Mouse (Mus musculus): Measurements from ENCODE around the gene Gm14406. TPM values are rescaled to one million over a fixed set of nuclear protein-coding genes. Genes with fewer than 3 reads are reported as not detected.
"Not testable (repeated sequence)": the region's sequence is repeated elsewhere in the genome, so short reads cannot be mapped to it uniquely, and the experiment has no call there.

The Gm14406 gene
- total RNA-seq (2021), result under 1 TPM in 1 of 2 experiments, not detected in 1; 0.84 TPM

DNA sequence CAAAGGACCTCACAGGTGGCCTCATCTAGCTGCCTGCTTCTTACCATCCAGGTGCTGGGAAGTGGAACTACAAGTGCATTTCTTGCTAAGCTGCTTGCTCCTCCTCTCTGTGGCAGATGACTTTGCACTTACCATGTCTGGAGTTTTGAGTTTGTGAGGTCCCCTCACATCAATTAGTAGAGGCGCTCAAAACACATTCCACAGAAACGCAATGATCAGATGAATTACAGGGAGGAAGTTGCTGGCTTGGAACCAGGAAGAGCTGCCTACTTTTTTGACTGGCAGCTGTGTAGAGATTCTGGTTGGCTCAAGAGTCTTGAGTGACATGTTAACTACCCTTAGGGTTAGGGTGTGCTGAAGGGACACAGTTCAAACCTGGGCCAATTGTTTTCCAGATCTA, at the start of gene Gm14406:
Gene Gm14406 (minus strand): TSS at position 213 of the 400 bp plus-strand sequence.
- intact Hi-C loops (cut with DNase I); DNase-seq: not testable (repeated sequence)

DNA sequence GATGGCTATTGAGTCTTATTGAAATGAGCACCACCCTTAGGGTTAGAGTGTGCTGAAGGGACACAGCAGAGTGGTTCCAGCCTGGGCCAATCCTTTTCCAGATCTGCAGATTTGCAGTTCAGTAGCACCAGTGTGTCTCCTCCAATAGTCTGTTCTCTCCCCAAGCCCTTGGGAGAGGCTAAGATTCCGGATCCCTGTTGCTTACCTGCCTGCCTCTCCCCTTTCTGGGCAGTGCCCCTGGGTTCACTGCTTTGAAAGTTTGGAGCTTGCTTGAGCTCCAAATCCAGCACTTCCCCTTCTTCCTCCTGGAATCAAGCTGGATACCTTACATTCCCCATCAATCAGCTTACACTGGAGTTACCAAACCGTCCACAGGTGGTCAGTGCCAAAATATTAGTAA, 2.9 kb downstream of the Gm14406 start:
- intact Hi-C loops (cut with DNase I); DNase-seq: not testable (repeated sequence)

DNA sequence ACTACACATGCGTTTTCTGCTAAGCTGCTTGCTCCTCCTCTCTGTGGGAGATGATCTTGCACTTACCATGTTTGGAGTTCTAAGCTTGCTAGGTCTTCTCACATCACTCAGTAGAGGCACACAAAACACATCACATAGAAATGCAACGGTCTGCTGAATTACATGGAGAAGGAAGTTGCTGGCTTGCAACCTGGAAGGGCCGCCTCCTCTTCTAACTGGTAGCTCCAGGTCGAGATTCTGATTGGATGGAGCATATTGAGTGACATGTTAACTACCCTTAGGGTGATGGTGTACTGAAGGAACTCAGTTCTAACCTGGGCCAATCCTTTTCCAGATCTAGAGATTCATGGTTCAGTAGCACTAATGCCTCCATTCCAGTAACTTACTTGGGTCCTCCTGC, 18.6 kb downstream of the Gm14406 start:
- DNase-seq; intact Hi-C loops (cut with DNase I): not testable (repeated sequence)

DNA sequence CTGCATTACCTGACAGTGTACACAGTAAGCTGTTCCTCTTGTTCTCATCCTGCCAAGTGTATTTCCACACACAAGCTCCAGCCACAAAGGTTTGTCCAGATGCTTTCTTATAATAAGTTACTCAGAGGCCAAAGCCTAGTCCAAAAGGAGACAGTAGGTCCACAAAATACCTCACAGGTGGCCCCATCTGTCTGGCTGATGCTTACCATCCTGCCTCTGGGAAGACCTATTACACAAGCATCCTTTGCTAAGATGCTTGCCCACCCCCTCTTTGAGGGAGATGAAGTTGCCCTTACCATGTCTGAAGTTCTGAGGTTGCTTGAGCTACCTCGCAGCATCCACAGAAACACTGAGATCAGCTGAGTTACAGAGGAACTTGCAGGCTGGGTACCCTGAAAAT, 22.7 kb downstream of the Gm14406 start:
- DNase-seq; intact Hi-C loops (cut with DNase I): not testable (repeated sequence)

DNA sequence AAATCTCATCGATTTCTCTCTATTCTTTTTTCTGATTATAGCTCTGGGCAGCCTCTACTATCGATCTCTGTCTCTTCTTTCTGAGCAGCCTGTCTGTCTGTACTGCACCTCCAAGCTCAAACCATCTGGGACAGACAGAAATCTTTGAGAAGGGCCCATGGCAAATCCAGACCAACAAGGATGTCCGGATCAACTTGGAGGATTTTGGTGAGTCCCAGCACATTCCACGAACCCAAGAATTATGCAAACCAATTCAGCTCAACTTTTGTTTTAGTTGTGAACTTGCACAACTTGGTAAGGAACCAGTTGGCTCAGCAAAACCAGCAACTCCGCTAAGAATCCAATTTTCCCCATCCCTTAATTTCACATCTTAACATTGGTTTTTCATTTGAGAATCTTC, 40.3 kb downstream of the Gm14406 start:
- intact Hi-C loops (cut with DNase I); DNase-seq: not testable (repeated sequence)

DNA sequence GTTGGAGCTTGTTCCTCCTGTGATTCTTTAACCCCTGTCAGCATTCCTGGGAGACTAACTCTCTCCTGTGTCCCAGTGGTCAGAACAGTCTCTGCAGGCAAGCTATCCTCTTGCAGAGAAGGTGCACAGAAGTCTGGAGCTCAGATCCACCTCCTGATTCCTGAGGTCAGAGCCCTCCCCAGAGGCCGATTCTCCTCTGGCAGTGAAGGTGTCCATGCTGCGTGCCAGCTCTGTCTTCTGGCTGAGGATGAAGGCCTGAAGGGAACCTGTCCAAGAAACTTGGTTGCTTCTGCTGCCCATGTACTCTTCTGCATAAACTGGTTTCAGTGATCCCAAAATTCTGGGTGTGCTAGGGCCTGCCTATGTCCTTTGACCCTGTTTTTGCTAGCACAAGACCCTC, 40.9 kb downstream of the Gm14406 start:
- intact Hi-C loops (cut with DNase I); DNase-seq: not testable (repeated sequence)

DNA sequence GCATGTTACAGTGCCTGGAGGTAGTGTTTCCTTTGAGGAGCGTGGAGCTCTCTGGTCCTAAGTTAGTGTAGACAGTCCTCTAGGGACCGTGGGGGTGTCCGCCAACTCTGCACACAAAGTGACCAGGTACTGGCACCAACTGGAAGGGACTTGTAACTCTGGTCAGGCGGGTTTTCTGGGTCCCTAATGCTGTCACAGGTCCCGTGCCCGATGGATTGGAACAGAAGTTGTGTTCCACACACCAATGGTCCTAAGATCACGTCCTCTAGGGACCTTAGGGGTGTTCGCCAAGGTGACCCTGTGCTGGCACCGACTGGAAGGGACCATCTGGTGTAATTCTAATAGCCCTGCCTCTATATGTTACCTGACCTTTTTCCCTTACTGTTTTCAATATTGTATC, 42.1 kb downstream of the Gm14406 start:
- no peak for DNase-seq
- intact Hi-C loops (cut with DNase I), result no loop called here

DNA sequence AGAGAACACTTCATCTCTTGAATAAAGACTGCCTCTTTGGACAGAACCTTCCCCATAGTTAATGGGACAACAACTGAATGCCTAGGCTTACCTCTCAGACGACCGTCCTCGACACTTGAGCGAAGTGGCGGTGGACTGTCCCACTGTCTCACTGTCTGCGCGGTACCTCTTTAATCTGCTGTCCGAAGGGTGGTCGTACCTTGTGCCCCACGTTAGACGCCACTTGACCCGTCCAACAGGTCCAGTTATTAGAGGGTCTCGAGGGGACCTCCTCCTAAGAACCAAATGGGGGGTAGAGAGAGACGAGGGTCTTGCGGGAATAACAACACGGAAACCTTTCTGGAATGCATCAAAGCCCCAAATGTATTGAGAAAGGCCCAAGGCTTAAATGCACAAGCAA, 53.8 kb downstream of the Gm14406 start:
- intact Hi-C loops (cut with DNase I); DNase-seq: not testable (repeated sequence)

DNA sequence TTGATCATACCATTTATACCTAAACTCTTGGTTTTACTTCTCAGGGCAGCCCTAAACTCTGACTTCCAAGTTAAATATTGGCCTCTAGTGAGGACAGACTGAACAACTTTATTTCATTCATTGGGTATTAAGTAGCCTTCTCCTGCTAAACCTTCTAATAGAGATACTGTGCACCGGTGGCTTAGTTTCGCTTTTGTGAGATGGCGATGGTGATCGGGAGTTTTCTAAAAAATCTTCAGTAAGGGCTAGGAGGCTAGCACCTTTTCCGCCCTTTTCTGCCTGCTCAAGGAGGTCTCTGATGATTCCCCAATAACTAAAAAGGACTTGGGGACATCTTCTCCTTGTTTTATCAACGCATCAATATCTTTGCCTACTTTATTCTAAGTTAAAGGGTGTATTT, 54.3 kb downstream of the Gm14406 start:
- DNase-seq; intact Hi-C loops (cut with DNase I): not testable (repeated sequence)

DNA sequence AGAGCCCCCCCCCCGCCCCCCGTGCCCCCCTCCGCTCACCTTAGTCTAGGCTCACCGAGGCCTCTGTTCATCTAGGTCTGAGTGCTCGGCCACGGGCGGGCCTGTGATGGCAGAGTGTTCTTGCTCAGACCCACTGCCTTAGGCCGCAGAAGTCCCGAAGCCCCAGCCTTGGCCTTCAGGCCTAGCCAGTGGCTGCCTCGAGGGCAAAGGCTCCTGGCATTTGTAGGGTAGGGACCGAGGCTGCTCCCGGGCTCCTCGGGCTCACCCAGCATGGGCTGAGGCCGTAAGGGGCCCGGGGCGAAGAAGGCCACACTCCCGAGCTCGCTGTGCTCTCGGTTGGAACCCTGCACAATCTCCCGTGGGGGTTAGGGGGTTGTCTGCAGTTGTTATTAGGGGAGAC, 54.9 kb downstream of the Gm14406 start:
- no peak for DNase-seq
- intact Hi-C loops (cut with DNase I), result no loop called here

DNA sequence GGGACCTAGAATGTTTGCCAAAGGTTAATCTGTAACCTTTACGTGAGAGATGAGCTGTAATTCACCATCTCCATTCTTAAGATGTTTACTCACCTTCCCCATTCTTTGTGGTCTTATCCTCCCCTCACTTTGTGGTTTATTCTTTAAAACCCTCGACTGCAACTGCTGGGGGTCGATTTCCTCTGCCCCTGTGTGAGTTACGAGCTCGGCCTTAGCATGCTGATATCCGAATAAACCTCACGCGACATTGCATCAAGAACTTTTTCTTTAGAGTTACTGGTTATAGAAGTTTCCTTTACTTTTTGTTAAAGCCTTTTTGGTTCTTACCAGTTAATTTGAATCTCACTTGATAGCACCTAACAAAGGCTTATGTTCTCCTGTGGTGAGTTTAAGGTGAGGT, 58.0 kb downstream of the Gm14406 start:
- DNase-seq, result no peak
- intact Hi-C loops (cut with DNase I), result no loop called here

Other genes starting within 250 kb of the Gm14406 start
- gene Gm14418, start 179.9 kb downstream of the Gm14406 start, total RNA-seq (2021), result 10 to 100 TPM in 1 of 2 experiments, 1 to 10 TPM in 1; 9.0 to 13.8 TPM
- 100 to 1,000 TPM; 487 to 531 TPM for gene Zfp970, start 113.5 kb downstream of the Gm14406 start, total RNA-seq (2021)
- gene Gm14403, start 80.0 kb downstream of the Gm14406 start, total RNA-seq (2021), result 10 to 100 TPM; 63.3 to 71.1 TPM
- 10 to 100 TPM; 18.9 to 19.7 TPM for gene Gm14322, start 181.1 kb upstream of the Gm14406 start, total RNA-seq (2021)

Measured in heart, postnatal 36 days (tissue).